Mouse (Mus musculus): ENCODE results near the gene Wdr83.
A peak's percentile ranks its signal among the peaks of the same experiment; 100 is the strongest.

The Wdr83 gene

DNA sequence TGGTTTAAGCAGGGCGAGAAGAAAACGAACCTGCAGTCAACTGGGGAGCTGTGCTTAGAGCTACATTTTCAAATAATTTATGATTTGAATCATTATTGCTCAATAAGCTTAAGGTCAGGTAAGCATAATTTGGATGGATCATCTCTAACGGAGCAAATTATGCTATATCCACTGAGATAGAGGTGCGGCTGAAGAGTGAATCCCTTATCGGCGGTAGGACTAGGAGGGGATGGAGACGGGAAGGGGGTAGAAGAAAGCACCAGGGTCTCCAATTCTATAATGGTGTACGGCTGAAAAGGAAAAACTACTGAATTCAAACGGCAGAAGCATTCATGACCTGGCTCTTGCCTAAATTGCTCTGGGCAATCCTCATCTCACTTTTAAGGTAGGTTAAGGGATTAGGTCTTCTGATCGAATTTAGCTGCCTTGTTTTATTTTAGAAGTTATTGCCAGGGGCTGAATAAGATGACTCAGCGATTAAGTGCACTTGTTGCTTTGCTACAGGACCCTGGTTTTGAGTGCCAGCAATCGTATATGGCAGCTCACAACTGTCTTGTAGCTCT is 45.9 kb downstream of the Wdr83 start:
- no peak for ATAC-seq (ENCODE audit: low TSS enrichment)

DNA sequence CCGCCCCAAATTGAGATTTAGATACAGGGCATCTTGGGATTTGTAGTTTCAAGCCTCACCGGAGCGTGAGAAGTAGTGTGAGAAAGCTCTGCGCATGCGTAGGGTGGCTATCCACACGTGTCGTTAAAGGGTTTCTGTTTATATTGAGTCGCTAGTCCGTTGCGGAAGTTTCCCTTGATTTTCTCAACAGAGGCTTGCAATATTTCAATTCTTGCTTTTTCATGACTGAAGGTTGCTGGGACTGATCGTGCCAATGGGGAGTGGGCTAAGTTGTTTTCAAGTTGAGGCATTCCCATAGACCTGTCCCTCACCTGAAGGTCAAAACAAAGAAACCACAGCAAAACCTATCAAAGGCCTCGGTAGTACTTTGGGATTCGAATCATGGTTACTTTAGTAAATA is 46.3 kb downstream of the Wdr83 start:
- no peak for ATAC-seq (ENCODE audit: low TSS enrichment)

DNA sequence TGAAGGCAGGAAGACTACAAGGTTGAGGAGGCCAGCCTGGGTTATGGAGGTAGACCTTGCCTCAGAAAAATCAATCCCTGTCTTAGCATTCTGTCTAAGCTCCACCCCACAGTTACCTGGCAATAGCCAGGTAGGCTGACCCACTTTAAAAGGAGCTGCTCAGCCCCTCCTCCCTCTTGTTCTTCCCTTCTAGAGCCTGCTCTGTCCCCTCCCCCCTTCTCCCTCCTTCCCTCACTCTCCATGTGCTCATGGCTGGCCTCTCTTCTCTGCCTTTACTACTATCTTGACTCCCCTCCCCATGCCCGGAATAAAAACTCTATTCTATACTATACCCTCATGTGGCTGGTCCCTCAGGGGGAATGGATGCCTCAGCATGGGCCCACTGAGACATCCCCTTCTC is 47.2 kb downstream of the Wdr83 start:
- ATAC-seq (ENCODE audit: low TSS enrichment) = no peak

DNA sequence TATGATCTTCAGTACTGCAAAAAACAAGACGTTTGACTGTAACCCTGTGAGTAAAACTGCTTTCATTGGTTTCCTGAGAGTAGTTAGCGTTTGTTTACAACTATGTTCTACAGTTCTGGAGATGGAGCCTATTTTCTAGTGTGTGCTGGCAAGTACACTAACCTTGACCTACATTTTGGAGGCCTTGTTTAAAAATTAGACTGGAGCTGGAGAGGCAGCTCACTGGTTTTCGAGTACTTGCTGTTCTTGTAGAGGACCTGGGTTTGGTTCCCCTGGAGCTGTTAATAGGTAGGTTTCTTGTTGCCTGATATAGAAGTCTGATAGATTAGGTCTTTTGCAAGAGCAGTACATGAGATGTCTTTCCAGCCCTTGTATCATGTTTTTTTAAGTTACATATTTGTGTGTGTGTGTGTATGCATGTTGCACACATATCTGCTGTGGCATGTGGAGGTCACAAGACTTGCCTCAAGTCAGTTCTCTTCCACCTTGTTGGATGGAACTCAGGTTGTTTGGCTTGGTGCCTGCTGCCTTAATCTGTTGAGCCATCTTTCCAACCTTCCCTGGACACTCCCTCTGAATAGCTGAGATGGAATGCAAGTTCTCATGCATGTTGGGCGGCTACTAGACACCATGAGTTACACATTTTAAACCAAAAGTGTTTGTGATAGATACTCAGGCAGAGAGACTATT is 48.3 kb downstream of the Wdr83 start:
- ATAC-seq (ENCODE audit: low TSS enrichment) = no peak

DNA sequence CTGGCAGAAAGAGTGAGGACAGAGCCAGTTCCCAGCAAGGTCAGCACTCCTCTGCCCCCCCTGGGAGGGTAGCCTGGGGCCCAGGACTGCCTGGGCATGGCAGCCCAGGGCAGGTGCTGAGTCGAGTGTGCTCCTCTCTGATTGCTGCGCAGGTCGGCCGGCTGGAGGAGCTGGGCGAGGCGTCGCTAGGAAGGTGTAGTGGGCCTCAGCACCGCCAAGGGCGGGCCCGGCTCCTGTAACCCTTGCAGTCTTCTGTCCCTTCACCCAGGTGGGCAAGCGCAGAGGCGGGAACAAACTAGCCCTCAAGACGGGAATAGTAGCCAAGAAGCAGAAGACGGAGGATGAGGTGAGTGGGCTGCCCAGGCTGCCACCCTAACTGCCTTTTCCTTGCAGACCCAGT is 51.8 kb downstream of the Wdr83 start:
- ATAC-seq (ENCODE audit: low TSS enrichment) = no peak

DNA sequence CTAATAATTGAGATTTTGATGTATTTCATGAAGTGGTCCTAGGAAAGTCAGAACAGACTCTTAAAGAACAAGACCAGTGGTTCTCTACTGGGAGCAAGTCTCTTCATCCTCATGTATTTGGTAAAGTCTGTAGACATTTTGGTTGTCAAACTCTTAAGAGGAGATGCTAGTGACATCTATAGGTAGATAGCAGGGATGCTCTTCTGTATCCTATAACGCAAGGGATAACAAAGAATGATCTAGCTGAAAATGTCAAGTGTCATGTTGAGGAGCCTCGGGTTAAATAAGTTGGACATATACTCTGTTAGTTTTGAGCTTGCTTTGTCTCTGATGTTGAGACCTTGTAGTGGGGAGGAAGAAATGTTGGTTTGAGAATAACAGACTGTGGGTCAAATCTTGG is 53.2 kb downstream of the Wdr83 start:
- ATAC-seq (ENCODE audit: low TSS enrichment) = no peak

DNA sequence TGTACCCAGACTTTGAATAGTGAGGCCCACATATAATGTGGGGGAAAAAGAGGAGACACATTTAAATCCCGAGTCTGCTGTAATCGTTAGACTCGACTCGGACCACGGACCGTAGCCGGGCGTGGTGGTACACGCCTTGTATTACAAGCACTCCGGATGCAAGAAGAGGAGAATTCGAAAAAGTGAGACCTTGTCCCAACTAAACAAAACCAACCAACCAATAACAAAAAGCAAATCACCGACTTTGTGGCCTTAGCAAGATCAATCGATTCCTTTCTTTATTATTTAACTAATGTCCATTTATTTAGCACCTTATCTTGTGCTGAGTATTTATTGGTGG is 53.6 kb downstream of the Wdr83 start:
- no peak for ATAC-seq (ENCODE audit: low TSS enrichment)

DNA sequence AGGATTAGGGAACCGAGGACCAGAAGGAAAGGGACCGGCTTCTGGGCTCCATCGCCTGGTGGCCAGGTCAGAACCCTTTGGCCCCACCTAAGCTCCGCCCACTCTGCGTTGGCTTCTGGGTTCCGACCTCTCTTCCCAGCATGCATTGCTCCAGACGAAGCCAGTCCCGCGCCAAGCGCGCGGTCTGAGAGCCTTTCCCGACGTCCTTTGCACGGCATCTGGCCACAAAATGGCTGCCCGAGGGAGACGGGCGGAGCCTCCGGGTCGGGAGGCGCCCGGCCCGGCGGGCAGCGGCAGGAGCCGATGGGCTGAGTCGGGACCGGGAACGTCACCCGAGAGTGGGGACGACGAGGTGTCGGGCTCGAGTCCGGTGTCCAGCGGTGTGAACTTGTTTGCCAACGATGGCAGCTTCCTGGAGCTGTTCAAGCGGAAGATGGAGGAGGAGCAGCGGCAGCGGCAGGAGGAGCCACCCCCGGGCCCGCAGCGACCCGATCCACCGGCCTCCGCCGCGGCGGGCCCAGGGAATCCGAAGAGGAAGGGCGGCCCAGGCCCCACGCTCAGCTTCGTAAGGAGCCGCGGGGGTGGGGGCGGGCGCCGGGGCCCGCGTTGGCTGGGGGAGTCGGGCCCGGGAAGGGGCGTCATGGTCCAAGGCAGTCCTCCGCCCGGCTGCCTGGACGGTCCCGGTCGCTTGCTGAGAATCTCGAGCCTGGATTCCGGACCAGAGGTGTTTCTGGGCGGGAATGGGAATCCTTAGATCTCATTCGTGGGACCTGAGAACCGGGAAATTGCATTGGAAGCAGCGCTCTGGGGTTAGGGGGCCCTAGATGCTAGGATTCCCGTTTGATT is 54.2 kb downstream of the Wdr83 start, which contains the start of gene Trir:
Gene Trir (plus strand): TSS at position 154 of the 846 bp plus-strand sequence.
- peak; percentile 54 for ATAC-seq (ENCODE audit: low TSS enrichment)

DNA sequence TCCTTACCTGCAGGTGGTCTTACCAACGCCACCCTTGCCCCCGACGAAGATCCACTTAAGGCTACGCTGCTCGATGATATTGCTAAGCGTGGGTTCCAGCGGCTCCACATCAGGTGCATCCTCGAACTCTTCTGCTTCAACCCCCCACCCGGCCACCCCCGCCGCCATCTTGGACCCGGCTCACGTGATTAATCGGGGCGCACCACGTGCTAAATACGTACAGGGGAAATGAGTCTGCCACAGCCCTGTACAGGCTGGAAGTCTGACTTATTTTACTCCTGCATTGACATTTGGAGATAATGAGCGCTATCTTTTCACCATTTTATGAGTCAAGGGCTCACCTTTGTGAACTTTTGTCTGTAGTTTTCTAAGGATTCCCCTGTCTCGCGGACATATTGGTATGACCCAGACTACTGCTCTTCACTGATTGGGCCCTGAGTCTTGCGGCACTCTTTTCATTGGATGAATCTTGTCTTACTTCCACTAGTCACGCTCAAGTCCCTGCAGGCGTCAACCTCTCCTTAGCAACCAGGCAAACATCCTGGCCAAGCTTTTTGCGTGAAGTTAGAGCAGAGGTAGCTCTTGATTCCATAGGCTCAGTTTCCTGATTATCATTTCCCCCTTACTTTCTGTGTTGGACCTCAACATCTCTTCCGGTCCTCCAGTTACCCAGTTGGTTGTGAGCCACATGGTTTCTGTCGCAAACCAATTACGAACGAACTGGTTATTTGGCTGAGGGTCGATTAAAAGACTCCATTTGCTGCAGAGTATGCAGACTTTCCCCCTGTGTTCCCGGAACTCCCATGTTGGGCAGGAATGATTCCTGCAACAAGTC is 55.8 kb downstream of the Wdr83 start, which contains the start of gene Asna1:
Gene Asna1 (minus strand): TSS at position 184 of the 835 bp plus-strand sequence.
- peak; percentile 91 for ATAC-seq (ENCODE audit: low TSS enrichment)

All from frontal cortex, adult (tissue).